Mouse (Mus musculus) heart, adult 8-10 months (tissue): ENCODE measurements around the gene Acot7. TPM values are rescaled to one million over a fixed set of nuclear protein-coding genes. Genes with fewer than 3 reads are reported as not detected.
A peak's percentile ranks its signal among the peaks of the same experiment; 100 is the strongest.

Source experiments
- DNase-seq: peaks from one replicate; pipeline ENCODE4 v3.0.0; 2022; ENCODE audit warnings: low spot score
- total RNA-seq, 4 experiments: library from RNA; stranded (reverse); gene quantifications; 2 replicates each; pipeline ENCODE4 v1.2.4; 2022

The Acot7 gene
- total RNA-seq, 4 experiments from 2014 or later = 63.9 to 80.9 (median 69.3) TPM

- no peak for DNase-seq
Measured at GRCm38 (mm10) chr4:152272006-152272405, 94.1 kb downstream of the Acot7 start.

- DNase-seq = peak; percentile 84
Measured at GRCm38 (mm10) chr4:152272449-152273049, 94.6 kb downstream of the Acot7 start.

DNA sequence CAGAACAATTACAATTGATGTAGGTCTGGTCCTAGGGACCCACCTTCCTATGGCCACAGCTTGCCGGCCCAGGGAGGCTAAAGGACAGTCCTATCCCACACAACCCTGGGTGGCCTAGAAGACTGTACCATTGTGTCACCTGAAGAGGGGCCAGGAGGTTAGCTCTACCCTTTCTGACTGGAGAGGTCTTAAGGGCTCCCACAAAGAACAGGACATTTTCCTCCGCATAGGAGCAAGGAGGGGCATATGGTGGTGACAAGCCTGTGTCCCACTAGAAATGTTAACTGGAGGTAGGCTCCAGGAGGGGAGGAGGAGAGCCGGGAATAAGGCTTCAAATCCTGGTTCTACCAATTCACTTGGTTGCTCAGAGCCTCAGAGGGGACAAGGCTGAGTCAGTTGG is 95.3 kb downstream of the Acot7 start:
- DNase-seq = no peak

DNA sequence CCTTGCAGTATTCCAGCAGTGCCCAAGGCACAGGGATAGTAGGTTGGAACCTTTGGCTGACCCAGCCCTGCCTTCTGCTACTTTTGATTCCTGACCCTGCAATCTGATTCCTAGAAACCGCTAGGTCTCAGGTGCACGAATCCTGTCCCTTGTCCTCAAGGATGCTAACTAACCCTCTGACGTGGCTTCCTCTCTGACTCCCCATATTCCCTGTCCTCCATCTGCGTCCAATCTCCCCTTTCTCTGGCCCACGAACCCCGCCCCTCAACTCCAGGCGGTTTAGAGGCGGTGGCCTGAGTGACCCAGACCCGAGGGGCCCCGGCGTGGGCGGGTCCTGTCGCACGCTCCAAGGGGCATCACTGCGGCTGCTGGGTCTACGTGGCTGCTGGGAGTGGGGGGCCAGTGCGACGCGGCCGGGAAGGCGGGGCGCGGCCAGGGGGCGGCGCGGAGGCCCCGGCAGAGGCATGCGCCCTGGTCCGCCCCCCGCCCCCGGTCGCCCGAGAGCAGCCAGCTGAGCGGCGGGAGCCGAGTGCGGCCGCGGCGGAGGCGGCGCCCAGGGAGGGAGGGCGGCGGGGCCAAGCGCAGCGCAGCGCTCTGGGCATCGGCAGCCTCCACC is 95.8 kb downstream of the Acot7 start, which contains the start of gene Gpr153:
Gene Gpr153 (plus strand): TSS at position 612 of the 616 bp plus-strand sequence.
- peak; percentile 60 for DNase-seq

- peak; percentile 53 for DNase-seq
Measured at GRCm38 (mm10) chr4:152274681-152275131, 96.8 kb downstream of the Acot7 start.

DNA sequence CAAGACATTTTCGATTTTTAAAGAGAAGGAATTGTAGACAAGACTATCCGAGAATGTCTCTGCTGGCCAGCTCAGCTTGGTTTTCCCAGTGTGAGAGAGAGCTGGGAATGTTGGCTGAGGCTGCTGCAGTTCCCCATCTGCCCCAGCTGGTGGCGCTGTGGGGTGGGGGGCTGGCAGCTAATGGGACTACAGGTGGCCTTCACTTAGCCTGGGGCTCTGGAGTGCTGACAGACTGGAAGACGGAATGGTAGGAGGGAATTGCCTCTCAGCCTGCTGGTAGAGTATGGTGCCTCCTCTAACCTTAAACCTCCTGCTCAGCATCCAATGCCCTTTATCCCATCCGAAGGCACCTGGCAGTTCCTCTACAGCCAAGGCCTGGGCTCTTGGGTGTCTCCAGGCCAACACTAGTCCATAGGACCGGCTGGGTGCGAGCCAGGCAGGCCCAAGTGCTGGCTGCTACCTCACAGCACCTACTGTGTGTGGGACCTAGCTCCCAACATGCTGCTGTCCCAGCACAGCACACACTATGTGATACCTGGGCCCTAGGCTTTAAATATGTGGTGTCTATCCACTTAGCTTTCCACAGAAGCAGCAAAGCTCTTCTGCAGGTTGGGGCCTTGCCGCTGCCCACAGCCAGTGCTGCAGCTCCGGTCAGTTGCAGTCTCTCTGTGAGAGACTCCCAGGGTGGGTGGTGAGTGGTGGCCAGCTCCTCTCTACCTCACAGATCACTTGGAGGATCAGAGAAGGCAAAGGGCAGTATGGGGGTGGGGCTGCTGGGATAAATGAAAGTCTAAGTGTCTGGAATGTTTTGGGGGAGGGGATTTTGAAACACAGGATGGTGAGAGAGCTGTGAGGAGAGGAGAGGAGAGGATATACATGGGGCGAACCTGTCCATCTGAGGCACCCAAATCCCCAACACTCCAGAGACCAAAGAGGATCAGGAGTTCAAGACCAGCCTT is 98.7 kb downstream of the Acot7 start:
- no peak for DNase-seq

DNA sequence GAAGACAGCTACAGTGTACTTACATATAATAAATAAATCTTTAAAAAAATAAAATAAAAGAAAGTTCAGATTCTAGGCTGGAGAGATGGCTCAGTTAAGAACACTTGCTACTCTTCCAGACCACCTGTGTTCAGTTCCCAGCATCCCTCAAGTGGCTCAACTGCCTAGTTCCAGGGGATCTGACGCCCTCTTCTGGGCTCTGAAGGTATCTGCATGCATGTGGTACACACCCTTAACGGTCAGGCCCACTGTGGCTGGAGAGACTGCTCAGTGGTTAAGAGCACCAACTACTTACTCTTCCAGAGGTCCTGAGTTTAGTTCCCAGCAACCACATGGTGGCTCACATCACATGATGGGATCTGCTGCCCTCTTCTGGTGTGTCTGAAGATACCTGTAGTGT is 100.0 kb downstream of the Acot7 start:
- no peak for DNase-seq

GRCm38 (mm10) chr4:152278986-152279385 is 101.1 kb downstream of the Acot7 start:
- DNase-seq = no peak

GRCm38 (mm10) chr4:152281601-152282000 is 103.7 kb downstream of the Acot7 start:
- no peak for DNase-seq

- DNase-seq = no peak
Measured at GRCm38 (mm10) chr4:152282721-152283120, 104.8 kb downstream of the Acot7 start.

- peak; percentile 71 for DNase-seq
Measured at GRCm38 (mm10) chr4:152283186-152283950, 105.4 kb downstream of the Acot7 start.

DNA sequence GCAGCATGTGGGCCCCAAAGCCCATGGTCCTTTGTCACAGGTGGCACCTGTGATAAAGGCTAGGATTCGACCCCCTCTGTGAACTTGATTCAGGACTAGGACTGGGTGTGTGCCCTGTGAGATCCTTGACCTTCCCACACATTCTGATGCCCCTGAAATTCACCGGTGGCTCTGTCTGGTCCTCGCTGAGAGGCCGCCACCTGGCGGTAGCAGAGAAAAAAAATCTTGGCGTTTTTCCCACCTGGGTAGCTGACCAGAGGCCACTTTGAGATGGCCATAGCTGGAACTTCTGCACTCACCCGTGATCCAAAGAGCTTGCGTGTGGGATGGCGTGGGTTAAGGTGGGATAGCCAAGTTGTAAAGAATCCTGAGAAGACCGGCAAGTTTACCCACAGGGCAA is 107.6 kb downstream of the Acot7 start:
- DNase-seq = peak; percentile 79

- no peak for DNase-seq
Measured at GRCm38 (mm10) chr4:152286183-152286582, 108.2 kb downstream of the Acot7 start.

GRCm38 (mm10) chr4:152286887-152287286 is 109.0 kb downstream of the Acot7 start:
- no peak for DNase-seq

GRCm38 (mm10) chr4:152287317-152288120 is 109.6 kb downstream of the Acot7 start:
- no peak for DNase-seq

- DNase-seq = no peak
Measured at GRCm38 (mm10) chr4:152288398-152288945, 110.5 kb downstream of the Acot7 start.

- no peak for DNase-seq
Measured at GRCm38 (mm10) chr4:152290385-152290784, 112.5 kb downstream of the Acot7 start.

DNA sequence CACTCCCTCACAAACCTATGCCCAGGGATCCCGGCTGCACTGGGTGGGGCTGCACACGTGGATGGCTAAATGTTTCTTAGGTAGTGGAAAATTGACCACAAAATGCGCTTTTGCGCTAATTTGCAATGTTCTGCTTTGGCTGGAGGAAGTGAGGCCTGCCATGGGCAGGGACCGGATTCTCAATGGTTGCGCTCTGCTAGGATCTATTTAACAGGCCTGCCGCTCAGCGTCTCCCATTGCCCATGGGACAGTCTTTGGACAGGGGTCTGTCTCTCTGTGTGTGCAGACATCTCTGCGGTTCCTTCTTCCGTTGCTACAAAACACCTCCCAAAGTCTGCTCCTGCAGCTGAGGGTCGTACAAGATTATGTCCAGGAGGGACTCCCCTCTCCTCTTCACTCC is 113.1 kb downstream of the Acot7 start:
- no peak for DNase-seq

DNA sequence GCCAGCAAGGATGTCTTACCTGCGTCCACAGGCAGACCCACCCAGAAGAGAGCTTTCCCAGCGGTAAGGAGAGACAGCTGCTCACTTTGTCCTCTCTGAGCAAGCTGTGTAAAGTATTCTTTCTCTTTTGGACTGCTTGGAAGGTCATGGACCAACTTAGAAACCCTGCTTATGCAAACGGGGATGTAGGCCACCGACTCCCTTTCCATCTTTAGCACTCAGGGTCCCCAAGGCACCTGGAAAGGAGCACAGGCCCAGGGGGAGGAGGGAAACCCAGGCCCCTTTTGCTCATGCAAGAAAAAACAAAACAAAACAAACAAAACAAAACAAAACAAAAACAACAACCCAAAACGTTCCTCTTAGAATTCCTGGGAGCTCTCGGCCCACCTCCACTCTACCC is 113.6 kb downstream of the Acot7 start, which contains the start of gene Hes3:
Gene Hes3 (minus strand): TSS at position 101 of the 400 bp plus-strand sequence.
- no peak for DNase-seq

GRCm38 (mm10) chr4:152292102-152292765 is 114.3 kb downstream of the Acot7 start:
- DNase-seq = no peak
